Mouse (Mus musculus) neural tube, embryonic 10.5 days (tissue): ENCODE results near the gene Tmem198b.

Source experiments
- DNase-seq: peaks from one replicate; pipeline ENCODE4 v3.0.0-alpha.2; 2017; ENCODE audit warnings: low spot score; ENCODE audit errors: extremely low spot score

Gene Tmem198b

GRCm38 (mm10) chr10:128801981-128802495, 2.1 kb downstream of the Tmem198b start:
- no peak for DNase-seq

DNA sequence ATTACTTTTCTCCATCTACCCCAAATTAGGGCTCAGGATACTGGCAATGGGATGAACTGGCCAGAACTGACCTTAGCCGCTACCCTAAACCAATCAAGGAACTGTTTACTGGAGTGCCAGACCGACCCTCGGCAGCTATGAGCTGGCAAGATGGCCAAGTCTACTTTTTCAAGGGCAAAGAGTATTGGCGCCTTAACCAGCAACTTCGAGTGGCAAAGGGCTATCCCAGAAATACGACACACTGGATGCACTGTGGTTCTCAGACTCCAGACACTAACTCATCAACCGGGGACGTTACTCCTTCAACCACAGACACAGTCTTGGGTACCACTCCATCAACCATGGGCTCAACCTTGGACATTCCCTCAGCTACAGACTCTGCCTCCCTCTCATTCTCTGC, 5.5 kb downstream of the Tmem198b start:
- no peak for DNase-seq

GRCm38 (mm10) chr10:128795581-128795980, 8.6 kb downstream of the Tmem198b start:
- DNase-seq = no peak

GRCm38 (mm10) chr10:128794391-128794790, 9.8 kb downstream of the Tmem198b start:
- DNase-seq = no peak

DNA sequence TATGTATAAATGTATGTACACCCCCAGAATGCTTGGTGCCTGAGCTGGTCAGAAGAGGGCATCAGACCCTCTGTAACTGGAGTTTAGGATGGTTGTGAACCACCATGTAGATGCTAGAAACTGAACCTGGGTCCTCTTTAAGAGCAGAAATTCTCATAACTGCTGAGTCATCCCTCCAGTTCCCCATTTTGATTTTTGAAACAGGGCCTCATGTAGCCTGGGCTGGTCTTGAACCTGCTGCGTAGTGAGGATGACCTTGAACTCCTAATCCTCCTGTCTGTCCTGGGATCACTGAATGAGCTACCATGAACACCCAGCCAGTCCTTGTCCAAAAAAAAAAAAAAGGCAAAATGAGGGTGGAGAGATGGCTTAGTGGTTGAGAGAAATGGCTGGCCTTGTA, 10.9 kb downstream of the Tmem198b start:
- DNase-seq = no peak

DNA sequence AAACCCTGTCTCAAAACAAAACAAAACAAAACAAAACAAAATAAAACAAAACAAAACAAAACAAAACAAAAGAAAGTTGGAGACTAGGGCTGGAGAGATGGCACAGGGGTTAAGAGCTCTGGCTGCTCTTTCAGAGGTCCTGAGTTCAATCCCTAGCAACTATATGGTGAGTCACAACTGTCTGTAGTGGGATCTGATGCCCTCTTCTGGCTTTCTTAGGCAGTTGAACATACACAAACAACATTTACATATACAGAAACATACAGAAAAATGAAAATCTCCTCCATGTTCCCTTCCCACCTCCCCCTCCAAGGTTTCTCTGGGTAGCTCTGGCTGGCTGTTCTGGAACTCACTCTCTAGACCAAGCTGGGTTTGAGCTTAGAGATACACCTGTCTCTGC, 12.1 kb downstream of the Tmem198b start:
- no peak for DNase-seq

GRCm38 (mm10) chr10:128790398-128791124, 13.6 kb downstream of the Tmem198b start, which contains the start of gene Mmp19:
Gene Mmp19 (plus strand): TSS chr10:128790910.
- DNase-seq = no peak

DNA sequence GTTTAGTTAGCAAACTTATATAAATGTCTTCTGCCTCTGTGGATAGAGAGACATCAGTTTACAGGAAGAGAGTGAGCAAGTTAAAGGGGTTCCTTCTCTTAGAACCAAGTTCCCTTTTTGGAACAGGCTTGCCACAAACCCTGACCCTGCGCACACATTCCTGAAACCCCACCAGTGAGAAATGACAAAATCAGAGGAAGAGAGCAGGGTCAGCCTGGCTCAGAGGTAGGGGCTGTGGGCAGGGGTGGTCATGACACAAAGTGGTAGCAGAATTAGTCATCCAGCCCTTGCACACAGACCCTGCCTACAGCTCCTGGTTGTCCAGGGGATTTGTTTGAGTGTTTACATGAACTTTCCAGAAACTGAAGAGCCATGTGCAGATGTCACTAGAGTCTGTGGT, 24.0 kb downstream of the Tmem198b start:
- DNase-seq = no peak

DNA sequence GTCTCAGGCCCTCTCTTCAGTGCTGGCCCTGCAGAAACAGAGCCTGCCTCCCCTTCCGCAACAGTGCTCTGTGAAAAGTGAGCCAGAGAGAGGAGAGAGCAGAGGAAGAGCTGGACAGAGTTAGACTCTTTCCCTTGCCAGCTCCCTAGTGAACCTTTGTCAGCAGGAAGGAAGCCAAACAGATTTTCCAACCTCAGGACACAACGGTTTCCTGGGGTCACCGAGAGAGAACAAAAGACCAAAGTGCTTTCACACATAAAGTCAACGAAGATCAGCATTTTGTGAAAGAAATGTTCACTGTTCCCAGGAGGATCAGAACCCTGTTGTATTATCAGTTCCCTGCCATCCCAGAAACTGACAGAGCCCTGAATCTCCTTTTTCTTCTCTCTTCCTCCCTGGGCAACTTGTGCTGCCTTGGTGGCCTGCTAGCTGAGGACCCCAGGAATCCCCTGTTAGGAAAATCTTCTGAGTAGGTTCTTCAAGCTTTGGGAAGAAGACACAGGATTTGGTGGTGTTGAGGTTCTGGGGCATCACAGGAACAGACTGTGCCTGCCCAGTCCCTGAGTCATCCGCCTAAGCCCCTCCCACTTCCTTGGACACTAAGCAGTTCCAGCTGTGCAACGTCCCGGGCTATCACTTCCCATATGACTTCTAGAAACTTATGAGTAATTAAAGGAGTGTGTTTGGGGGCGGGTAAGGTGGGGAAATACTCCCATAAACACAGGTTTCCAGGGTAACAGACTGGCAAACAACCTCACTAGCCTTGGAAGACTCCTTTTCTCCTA, 25.0 kb downstream of the Tmem198b start:
- DNase-seq = peak; percentile 42

DNA sequence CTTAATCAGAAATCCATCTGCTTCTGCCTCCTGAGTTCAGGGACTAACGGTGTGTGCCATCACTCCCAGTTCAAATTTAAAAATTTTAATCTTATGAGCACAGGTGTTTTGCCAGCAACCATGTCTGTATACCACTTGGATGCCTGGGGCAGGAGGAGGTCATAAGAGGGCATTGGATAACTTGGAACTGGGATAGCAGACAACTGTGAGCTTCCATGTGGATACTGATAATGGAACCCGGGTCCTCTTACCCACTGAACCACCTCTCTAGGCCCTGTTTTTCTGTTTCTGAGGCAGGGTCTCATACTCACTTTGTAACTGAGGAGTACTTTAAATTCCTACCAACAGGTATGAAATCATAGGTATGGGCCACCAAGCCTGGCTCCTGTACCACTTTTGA, 25.7 kb downstream of the Tmem198b start:
- DNase-seq = no peak

- DNase-seq = no peak
These were observed 30.5 kb downstream of the Tmem198b start for GRCm38 (mm10) chr10:128773685-128774084.

GRCm38 (mm10) chr10:128772895-128773294, 31.3 kb downstream of the Tmem198b start:
- DNase-seq = no peak
